Mouse (Mus musculus) naive thymus-derived CD4-positive, alpha-beta T cell, adult 2 months (primary cell): ENCODE results near the gene Prdm10.
A peak's percentile ranks its signal among the peaks of the same experiment; 100 is the strongest.

Experiments used
- DNase-seq: peaks from one replicate; pipeline ENCODE4 v3.0.0-alpha.2; 2011; ENCODE audit warnings: low read depth

Gene Prdm10

GRCm38 (mm10) chr9:31262226-31263105 is 17.9 kb upstream of the Prdm10 start:
- DNase-seq = no peak

DNA sequence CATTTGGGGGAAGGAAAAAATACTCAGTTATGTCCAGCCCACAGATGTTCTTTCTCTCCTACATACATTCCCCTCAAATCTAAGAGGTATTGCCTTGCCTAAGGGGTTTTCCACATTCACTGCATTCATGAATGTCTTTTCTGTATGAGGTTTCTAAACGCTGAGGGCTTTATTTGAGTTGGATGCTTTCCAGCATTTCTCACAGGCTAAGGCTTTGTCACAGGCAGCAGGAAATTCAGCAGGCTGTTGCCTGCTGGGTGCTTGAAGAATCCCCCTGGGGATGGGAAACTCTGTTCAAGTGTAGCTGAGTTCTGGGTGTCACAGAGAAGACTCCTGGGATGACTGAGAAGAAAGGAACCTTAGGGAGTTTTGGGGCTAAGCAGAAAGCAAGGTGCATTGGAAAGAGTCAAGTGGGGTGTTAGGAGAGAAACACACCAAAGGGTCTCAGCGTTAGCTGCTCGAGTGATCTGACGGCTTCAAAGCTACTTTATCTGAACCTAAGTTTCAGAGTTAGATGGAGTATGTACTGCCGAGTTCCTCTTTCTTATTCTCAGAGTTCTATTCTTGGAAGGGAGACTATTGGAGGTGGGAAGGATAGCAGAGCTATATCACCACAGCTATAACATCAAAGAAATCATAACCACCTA is 14.2 kb upstream of the Prdm10 start:
- no peak for DNase-seq

GRCm38 (mm10) chr9:31271221-31272015 is 8.9 kb upstream of the Prdm10 start:
- peak; percentile 83 for DNase-seq

- DNase-seq = no peak
Measured at GRCm38 (mm10) chr9:31272160-31272559, 8.2 kb upstream of the Prdm10 start.

DNA sequence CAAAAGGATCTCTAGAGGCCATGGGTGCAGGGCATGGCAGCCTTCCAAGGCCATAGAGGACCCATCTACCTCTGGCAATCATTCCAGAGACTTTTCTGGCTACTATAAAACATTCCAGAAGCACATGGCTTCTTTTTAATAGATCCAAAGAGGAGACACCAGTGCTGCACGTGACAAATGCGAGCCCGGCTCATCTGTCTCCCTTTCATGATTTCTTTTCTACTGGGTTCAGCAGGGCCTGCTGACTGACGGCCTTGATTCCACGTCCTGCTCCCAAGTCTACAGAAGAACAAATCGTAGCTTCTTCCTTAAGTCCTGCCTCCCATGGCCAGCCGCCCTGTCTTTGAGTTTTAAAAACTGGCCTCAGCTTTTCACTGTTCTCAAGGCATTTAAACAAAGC is 1.7 kb upstream of the Prdm10 start:
- no peak for DNase-seq

GRCm38 (mm10) chr9:31279306-31279705 is 1.0 kb upstream of the Prdm10 start:
- no peak for DNase-seq

GRCm38 (mm10) chr9:31279885-31280365 is 413 bp upstream of the Prdm10 start:
- no peak for DNase-seq

- DNase-seq = peak; percentile 71
Measured at GRCm38 (mm10) chr9:31281011-31281662, 799 bp downstream of the Prdm10 start.

DNA sequence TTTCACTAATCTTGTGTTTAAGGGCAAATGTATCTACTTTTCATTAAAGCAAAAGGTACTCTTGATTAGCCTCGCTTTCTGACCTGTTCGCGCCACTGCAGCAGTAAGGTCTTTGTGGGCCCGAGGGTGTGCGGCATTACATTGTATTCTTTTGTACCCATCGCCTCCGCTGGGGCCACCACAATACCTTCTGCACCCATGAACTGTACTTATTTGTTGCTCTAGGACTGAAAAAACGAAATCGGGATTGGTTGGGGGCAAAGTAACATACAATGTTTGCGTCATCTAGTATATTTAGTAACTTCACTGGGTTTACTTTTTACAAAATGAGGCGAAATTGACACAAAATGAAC is 1.3 kb downstream of the Prdm10 start:
- peak; percentile 59 for DNase-seq

DNA sequence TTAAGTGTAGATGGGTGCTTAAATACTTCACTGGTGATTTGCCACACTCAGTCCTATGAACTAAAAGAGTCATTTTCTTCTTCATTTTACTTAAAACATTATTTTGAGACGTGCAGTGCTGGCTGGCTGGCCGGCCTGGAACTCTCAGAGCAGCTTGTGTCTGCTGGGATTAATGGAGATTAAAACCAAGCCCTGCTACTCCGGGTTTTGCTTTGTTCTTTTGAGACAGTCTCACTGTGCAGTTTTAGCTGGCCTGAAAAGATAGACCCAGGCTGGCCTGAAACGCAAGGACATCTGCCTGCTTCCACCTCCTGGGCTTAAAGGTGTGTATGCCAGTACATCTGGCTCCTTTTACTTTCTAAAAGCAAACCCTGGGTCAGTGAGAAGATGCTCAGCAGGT is 2.2 kb downstream of the Prdm10 start:
- DNase-seq = no peak

- no peak for DNase-seq
Measured at GRCm38 (mm10) chr9:31283044-31283443, 2.7 kb downstream of the Prdm10 start.

DNA sequence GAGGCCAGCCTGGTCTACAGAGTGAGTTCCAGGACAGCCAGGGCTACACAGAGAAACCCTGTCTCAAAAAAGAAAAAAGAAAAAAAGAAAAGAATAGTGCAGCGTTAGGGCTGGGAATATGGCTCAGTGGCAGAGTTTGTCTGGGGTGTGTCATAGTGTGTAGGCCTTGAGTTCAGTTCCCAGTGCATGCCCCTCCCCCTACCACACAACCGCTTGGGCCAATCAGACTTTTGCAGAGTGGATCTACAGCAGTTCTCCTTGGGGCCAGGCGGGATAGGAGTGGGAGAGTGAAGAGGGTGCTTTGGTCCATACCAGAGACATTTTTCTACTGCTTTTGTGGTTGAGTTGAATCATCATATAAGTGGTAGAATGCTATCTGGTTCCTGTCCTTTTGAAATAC is 3.6 kb downstream of the Prdm10 start:
- DNase-seq = no peak

DNA sequence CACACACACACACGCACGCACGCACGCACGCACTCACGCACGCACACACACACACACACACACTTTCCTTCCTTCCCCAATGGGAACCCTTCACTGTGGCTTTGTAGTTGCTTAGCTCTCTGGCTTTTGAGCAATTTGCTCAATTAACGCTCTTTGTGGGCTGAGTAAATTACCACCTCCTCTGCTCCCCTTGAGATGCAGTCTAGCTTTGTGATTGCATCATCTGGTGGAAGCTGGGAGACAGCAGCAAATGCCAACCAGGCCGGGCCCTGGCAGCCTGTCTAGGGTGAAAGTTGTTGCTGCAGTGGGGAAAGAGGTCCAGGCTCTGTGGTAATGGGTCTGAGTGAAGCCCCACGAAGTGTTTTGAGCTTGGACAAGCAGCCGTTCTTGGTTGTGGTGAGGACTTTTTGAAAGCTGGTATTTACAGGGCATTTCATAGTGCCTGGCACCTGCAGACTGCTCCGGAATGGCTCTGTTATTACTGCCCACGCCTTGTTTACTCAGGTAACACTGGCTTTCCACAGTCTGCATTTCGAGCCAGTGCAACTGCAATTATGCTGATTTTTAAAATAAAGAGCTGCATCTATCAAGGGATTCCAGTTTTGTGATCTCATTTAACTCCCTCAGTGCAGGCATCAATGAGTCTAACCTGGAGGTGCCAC is 10.0 kb downstream of the Prdm10 start:
- DNase-seq = peak; percentile 63

- no peak for DNase-seq
Measured at GRCm38 (mm10) chr9:31291978-31292377, 11.6 kb downstream of the Prdm10 start.

GRCm38 (mm10) chr9:31293208-31293607 is 12.9 kb downstream of the Prdm10 start:
- no peak for DNase-seq

DNA sequence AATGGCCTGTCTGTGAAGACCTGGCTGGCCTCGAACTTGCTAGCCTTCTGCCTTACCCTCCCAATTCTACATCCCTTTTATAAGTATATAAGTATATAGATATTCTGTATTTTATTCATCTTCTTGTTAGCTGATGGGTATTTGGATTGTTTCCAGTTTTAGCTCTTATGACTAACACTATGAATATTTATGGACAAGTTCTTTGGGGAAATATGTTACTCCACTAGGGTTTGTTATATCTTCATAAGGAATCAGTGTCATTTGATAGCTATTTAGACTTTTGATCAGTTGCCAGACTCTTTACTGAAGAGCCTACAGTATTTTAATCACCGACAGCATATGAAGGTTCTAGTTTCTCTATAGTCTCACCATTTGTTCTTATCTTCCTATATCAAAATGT is 15.0 kb downstream of the Prdm10 start:
- DNase-seq = no peak

- no peak for DNase-seq
Measured at GRCm38 (mm10) chr9:31296293-31296692, 16.0 kb downstream of the Prdm10 start.

DNA sequence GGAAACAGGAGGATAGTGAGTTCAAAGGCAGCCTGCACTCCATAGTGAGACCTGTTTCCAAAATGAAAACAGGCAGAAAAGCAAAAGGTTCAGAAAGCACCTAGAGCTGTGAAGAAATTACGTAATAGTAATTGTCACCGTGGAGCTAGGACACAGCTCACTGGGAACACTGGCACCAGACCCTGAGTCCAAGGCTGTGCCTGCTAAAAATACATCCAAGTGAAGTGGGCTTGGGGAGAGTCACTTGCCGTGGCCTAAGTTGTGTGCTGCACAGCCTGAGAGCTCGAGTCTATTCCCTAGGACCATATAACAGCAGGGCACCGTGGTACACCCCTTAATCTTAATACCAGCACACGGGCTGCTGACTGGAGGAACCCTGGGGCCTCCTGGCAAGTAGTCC is 18.4 kb downstream of the Prdm10 start:
- no peak for DNase-seq

DNA sequence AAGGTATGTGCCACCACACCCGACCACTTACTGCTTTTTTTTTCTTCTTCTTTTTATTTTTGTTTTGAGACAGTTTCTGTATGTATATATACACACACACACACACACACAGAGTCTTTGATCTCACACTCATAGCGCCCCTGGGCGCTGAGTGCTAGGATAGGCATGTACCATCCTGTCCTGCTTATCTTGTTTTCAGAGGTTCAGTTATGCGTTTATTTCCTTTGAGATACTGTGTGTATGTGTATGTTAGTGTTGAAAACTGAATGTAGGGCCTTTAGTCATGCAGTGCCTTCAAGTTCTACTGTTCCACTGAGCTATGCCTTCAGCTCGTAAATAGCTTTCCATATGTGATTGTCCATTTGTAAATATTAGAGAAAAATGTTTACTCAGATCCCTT is 20.2 kb downstream of the Prdm10 start:
- peak; percentile 69 for DNase-seq

DNA sequence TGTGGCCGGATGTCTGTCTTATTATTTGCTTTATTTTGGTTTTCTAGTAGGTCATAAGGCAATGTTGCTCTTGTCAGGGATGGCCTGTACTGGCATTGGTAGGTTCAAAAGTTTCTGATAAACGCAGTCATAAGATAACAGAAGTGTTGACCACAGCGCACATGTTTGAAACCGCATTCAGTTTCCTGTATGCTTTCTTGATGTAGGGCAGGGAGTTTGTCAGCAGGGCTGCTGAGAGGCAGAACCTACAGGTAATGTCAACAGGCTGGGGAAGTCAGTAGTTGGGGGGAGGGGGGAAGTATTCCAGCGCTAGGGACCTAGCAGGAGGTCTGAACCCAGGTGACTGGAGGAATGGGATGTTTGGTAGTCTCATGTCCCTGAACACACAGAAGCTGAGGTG is 20.8 kb downstream of the Prdm10 start:
- DNase-seq = peak; percentile 82

DNA sequence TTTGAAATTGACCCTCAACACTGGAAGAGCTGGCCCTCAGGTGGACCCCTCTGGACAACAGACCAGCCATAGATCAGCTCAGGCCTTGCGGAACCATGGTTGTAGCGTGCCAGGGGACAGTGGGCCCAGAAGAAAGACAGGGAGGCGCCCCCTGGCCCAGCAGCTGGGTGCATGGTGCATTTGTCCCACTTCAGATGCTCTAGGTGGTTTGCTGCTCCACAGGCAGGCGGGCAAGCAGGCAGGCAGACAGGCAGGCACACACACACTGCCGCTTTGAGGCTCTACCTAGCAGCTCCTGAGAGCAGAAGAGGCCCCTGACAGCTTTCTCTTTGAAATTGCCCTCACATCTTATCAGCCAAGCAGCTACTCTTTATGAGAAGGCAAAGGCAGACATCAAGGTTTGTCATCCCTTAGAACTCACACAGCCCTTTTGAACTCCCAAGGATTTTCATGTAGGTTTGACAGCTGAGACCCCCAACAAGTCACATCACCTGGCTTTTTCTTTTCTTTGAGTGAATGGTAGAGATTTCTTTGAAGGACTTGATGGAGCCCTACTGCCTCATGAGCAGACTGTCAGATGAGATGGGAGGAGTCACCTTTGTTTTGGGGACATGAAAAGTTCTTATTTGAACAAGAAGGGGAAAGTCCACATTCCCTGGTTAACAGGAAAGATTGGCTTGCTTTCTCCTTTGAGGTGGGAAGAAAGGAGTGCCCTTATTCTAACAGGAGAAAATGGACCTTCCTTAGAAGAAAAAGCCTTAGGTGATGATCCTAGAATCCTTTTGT is 21.4 kb downstream of the Prdm10 start:
- peak; percentile 78 for DNase-seq
